Mouse (Mus musculus): ENCODE measurements around the gene Nudt1.

GRCm38 (mm10) chr5:140374226-140374625 is 52.8 kb downstream of the Nudt1 start:
- no peak for TF ChIP-seq CTCF (IDR thresholded peaks at IDR 0.05; ENCODE audit: extremely low read depth, insufficient read depth, insufficient read length, insufficient replicate concordance)
- TF ChIP-seq POLR2A (IDR thresholded peaks at IDR 0.05; ENCODE audit: low read depth, low read length), result no peak
